Mouse (Mus musculus): ENCODE results near the gene Cdca5.

Cdca5 gene

DNA sequence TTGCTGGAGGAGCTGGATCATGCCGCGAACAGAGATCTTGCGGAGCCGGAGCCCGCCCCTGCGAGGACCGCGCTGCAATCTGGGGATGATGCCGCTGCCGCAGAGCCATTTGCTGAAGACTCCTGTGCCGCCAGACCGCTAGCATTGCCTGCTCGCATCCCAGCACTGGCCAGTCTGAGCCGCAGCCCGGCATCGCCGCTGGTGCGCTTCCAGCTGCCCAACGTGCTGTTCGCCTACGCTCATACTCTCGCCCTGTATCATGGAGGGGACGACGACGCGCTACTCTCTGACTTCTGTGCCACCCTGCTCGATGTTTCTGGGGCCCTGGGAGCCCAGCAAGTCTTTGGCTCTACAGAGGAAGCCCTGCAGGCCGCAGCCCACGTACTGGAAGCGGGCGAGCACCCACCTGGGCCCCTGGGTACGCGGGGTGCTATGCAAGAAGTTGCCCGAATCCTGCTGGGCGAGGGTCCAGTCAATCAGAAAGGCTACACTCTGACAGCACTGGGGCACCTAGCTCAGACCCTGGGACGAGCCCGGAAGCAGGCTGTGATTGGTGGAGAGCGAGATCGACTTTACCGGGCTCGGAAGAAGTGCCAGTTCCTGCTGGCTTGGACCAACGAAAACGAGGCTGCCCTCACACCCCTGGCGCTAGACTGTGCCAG is 23.0 kb upstream of the Cdca5 start:
- DNase-seq, result peak; percentile 60

DNA sequence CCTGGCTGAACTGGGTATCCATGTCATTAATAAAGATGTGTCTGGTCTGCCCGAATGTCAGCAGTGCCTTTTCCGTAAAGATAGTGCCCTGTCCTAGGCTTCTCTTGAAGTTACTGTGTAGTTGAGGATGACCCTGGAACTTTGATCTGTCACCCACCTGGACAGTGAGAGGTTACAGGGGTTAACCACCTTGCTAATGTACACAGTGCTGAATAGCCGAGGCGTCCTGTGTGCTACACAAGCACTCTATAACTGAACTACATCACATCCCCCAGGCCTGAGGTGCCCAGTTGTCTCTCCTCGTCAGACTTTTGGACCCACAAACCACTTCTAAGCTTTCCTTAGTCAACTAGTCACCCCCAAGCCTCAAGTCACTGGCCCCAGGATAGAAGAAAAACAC is 22.4 kb upstream of the Cdca5 start:
- DNase-seq, result no peak

DNA sequence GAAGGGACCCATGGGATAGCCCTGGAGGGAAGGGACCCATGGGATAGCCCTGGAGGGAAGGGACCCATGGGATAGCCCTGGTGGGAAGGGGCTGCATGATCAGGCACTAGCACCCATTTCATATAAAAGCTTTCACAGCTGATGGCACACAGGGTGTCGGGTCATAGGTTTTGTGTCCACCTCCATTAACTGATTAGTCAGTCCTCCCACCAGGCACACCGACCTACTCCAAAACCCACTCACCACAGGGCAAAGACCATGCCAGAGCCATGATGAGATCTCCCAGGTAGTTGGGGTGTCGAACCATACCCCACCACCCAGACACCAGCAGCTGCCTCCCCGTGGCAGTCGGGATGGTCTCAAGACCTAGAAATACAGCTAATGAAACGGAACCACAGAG is 21.7 kb upstream of the Cdca5 start:
- no peak for DNase-seq

DNA sequence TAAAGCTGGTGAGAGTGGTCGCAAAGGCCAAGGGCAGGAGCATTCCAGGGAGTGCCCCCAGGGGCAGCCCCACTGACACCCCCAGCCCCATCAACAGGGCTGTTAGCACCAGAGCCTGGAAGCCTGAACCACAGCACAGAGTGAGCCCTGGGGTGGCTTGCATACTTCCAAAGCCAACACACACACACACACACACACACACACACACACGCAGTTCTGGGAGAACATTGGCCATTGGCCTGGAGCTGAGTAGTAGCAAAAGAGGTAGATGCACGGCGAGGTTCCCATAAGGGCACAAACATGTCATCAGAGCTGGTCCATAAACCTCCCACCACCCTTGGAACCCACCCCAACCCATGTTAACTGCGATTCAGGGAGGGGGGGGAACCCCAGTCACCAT is 18.2 kb upstream of the Cdca5 start:
- no peak for DNase-seq

DNA sequence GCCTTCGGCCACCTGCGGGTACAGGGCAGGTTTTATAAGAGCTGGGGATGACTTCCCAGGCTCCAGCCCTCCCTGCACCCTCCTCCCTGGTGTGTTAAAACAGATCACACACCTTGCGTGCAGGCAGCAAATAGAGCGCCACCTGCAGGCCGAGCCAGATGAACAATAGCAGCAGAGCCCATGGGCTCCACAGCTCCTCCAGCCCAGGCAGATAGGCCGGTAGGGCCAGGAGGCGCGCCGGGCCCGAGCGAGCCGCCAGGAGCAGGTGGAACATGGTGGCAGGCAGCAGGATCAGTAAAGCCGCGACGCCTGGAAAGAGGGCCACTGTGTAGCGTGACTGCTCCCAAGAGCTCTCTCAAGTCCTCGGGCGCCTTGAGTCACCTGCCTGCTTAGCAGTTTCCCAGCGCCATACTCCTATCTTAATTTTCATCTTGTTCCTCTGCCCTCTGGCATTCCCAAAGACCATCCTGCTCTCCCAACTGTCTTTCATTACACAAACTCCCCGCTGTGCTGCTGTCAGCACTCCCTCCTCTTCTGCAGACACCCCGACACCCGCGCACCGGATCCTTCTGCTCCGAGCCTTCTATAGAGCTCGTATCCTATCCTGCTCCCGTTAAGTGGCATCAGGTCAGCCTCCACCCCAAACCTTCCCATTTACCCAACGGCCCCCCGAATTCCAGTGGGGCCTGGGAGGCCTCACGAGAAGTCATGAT is 17.6 kb upstream of the Cdca5 start:
- peak; percentile 92 for DNase-seq

DNA sequence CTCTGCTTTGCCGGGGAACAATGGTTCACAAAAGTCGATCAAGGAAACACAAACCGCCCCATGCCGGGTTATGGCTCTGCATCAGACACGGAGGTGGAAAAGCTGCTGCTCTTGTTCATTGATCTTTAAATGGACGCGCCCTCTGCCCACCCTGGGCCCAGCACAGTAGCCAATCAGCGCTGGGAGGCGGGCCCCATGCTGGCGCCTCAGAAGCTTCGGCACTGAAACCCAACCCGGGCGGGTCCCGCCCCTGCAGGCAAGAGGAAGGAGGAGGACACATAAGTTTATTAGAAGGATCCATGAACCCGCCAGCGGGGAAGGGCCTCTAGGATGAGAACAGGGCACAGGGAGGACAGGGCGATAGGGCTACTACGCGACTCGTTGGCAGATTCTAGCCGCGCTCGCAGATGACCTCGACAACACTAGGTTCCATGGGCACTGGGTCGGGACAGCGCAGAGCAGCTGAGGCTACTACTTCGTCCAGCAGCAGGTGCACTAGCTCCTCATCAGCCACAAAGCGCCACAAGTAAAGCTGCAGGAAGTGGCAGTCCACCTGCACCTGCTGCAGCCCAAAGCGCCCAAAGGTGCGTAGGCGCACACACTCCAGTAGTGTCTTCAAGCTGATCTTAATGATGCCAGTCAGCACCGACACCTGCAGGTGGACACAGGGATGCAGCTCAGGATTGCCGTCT is 16.9 kb upstream of the Cdca5 start, which contains the start of gene Tm7sf2:
Tm7sf2 (minus strand) TSS at position 650 of the 692 bp plus-strand sequence.
- peak; percentile 83 for DNase-seq

DNA sequence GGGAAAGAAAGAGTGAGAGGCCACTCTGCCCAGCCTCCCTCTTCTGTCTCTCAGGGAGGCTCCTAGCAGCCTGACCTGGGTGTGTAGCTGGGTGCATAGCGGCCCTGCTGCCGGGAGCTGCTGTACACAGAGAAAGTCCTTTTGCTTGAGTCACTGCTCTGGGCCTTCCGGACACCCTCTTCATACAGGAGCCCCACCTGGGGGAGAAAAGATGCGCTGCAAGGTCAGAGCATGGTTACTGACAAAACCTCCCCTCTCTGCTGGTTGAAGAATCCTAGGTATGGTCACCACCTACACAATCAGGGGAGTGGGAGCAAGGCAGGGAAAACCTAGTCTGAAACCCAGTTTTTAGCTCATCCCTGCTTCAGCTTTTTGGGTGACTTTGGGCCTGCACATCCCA is 15.8 kb upstream of the Cdca5 start:
- DNase-seq, result no peak

DNA sequence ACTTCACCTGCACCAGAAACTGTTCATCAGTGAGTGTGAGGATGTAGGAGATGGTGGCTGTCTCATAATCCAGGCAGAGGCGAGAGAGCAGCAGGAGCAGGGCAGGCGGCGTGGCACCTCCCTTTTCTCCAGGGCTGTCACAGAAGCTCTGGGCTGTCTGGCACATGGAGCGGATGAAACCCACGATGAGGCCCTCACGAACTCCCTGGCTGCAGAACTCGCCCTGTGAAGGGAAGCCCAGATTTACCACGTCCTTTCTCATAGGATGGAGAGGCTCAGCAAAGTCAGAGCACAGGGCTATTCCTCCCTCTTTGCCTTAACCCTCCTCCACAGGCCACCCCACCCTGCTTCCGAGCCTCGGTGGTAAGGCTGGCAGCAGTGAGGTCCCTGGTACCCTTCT is 14.9 kb upstream of the Cdca5 start:
- no peak for DNase-seq

DNA sequence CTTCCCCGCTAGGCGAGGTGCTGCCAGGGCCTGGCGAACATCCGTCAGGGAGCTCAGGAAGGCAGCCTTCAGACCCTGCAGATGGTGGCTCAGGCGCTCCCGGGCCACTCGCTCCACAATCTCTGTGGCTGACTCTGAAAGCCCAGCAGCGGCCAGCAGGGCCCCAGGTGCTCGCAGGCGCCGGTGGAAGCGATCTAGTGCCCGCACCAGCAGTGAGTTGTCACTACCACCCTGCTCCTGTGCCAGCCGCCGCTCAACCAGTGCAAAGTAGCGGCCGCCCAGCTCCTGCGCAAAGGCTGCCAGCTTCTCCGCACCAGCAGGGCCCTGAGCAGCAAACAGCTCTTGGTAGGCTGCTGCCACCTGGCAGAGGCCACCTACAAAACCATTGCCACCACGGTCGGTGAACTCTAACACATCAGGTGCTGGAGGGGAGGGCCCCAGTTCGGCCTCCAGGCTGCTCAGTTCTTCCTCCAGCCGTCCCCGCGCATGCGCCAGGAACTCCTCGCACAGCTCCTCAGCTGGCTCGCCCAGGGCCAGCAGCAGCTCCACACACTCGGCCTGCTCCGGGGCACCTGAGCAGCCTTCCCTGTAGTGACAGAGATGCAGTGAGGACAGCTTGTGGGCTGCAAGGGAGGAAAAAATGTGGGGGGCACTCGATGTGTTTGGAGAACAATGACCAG is 14.1 kb upstream of the Cdca5 start:
- no peak for DNase-seq

DNA sequence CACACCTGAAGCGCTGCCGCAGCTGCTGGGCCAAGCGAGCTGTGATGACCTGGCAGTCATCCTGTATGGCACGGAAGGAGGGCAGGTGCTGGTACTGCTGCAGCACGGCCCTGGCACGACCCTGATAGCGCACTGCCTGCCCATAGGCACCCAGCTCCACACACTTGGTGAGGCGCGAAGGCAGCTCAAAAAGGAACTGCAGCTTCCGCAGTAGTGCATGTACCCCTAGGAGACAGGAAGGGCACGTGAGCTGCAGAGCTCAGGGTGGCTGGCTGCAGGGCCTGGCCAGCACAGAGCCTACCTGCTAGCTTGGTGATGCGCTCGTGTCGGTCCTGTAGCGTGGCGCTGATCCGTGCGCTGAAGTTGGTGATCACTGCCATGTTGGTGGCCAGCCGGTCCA is 13.5 kb upstream of the Cdca5 start:
- DNase-seq, result no peak

DNA sequence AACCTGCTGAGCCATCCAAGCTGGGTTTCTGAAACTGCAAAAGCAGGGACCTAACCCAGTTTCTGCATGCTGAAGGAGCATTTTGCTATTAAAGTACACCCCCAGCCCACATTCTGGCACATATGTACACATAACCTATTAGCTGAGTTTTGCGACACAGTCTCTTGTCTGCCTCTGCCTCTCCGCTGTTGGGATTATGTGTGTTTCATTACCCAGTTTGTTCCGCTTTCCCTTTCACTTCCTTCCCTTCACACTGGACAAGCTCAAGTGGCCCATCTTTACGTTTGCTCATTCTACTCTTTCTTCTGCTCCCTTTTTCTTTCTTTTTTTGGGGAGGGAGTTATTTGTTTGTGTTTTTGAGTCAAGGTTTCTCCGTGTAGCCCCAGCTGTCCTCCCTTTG is 10.9 kb upstream of the Cdca5 start:
- no peak for DNase-seq

DNA sequence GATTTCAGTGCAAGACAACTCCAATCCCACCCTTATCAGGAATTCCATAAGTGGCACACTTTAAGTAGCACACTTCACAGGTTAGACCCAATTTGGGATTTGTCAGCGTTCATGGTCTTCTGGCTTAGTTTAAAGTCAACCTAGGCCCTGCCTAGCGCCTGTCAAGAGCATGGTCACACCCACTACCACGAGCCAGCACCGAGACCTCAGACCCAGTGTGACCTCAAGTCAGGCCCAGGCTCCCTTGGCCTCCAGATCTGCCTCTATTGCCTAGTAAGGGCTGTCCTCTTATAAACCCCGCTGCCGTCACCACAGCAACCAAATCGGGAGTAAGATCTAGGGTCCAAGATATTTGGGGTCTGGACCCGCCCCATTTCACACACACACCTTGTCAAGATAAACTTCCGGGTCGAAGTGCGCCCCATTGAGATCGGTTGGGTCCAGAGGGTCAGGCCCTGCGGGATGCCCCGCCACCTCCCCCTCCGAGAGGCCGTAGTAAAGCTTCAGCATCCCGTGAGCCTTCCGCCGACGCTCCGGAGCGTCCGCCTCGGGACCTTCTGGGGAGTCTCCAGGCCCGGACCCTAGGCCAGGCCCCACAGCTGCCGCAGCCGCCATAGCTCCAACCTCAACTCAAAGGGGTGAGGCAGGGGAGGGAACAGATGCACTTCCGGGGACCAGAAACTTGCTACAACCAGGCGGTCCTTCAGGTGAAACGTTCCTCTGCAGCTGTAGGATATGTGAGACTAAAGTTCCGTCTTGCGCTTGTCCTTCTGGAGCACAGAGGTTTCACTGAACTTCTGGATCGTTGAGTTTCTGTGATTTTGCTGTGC is 8.0 kb upstream of the Cdca5 start, which contains the start of gene Vps51:
Vps51 (minus strand) TSS at position 668 of the 830 bp plus-strand sequence.
- peak; percentile 90 for DNase-seq

DNA sequence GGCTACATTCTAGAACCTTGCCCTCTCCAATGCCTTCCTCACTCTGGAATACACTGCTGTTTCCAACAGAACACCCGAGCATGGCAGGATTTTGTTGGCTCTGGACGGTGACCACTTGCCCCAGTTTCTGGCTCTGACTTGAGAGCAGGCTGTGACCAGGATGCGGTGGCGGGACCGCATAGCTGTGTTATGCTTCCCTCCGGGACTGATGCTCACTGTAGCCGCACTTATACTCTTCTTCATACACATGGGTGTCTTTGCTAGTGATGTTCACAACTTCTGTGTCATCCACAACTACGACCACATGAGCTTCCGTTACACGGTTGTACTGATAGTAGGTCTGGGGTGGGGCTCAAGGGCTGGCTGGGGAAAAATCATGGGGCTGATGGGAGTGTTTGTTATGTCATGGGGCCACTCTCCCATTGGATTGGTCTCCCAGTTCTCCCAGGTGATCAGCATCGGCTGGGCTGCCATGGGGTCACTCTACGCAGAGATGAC is 4.8 kb upstream of the Cdca5 start, which contains the start of gene Tmem262:
Tmem262 (plus strand) TSS at position 51 of the 498 bp plus-strand sequence.
- DNase-seq, result peak; percentile 23

DNA sequence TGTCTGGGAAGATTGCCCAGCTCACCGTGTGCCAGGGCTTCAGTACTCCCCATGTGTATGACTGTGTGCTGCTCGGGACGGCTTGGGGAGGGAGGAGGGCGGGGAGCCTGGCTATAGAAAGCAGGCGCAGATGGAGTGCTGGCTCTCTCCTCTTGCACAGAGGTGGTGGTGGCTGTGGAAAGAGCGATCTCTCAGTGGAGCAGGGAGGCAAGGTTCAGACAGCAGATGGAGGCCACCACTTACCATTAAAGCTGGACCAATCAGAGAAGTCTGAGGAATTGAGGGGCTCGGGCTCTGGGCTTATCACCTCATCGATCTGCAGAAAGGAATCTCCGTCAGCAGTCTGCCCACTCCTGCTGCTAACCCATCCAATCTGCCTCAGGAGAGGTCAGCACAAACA is 2.6 kb upstream of the Cdca5 start, which contains the start of gene Gm28374:
Gm28374 (minus strand) TSS at position 101 of the 400 bp plus-strand sequence.
- peak; percentile 13 for DNase-seq

DNA sequence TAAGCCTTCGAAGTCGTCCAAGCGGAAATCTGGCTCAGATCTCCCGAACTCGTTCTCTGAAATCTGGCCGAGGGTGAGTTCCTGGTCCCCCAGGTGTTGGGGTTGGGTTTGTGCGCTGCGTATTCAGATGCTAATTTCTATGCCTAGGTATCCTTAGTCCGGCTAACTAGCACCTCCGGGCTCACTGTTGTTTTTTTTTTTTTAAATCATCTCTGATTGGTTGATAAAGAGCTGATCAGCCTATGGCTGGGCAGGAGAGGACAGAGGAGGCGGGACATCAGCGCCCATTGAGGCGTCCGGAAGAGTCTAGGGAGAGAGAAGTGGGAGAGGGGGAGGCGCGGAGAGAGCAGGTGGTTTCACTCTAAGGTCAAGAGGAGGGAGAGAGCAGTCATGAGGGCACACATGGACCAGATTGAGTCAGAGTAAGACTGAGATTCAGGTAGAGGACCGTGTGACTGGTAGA is 665 bp downstream of the Cdca5 start:
- peak; percentile 21 for DNase-seq

DNA sequence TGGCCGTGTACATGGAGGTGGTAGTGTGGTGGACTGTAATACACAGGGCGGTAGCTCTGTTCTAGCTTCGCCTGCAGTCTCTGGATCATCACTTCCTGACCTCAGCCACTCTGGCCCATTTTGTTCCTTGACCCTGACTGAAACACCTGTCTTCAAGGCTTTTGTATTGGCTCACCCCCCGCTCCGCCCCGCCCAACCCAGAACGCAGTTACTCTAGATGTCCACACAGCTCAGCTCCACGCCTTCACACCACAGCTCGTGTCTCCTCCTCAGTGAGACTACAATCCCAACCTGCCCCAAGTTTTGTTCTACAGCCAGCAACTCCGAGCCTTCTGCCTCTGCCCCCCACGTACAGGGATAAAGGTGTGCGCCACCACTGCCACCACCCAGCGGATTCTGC is 4.1 kb downstream of the Cdca5 start:
- no peak for DNase-seq

DNA sequence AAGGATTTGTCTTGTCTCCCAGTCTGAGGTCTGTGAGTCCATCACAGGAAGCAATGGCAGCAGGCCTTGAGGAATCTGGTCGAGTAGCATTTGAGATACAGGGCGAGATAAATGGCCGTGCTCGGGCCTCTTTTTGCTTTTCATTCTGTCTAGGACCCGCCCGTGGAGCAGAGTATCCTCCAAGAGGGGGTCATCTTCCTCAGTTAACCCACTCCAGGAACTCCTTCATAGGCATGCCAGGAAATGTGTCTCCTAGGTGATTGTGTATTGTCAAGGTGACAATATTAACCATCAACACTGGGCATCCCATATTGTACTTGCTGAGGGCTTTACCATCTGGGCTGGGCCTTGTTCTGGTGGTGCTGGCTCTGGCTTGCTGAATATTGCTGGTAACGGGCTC is 9.3 kb downstream of the Cdca5 start, which contains the start of gene AC131692.1:
AC131692.1 (plus strand) TSS at position 301 of the 400 bp plus-strand sequence.
- no peak for DNase-seq

DNA sequence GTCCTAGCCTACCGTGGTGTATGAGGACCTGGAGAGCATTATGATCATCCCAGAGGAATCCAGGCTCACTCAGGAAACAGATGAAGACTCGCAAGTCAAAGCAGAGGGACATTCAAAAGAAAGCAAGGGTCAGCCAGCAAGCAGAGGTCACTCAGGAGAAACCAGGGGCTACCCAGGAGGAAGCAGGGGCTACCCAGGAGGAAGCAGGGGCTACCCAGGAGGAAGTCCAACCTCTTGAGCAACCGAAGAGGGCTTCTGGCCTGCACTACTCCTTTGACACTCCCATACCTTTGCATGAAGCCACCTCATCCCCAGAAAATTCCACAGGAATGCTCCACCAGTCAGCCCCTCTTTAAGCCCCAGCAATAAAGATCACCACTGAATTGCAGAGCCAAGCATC is 13.1 kb downstream of the Cdca5 start:
- no peak for DNase-seq

DNA sequence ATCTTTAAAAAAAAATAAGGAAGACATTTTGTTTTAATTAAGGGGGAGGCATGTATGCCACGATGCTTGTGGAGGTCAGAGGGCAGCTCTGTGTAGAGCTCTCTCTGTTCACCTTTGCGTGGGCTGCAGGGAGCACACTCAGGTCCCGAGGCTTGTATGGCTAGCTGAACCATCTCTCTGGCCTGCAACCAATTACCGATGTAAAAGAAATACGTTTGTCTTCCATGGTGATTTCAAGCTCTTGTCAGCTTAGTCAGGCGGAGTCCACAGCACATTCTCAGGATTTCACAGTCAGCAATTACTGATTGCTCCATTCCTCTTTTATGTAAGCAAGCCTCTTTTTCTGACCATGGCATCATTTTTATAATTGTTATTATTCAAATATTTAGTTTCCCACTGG is 16.4 kb downstream of the Cdca5 start:
- no peak for DNase-seq

DNA sequence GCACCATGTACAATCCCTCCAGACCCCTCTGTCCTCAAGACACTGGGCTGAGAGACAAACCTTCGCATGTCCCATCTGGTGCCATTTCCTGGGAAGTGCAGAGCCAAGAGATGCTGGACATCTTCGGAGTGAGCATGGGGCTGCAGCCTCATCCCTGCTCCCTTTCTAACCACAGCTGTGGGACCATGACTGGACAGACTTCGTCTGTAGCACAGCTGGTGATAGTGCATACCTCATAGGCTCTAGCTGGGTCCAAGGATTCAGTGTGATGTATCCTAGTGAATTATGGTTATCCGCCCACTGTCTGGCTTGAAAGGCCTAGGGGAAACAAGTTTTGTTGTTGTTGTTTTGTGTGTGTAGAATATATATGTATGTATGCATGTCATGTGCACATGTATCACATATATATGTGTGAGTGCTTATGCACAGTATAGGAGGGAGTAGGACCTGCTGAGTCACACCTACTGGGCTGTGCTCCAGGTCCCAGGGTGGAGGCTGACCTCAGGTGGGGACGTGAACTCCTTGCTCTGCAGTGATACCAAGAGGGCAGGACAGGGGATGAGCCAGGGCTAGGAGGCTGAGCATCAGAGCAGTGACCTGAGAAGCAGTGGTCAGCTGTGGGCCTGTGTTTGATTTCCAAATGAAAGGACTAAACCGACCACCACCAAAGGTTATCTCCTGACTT is 17.5 kb downstream of the Cdca5 start:
- no peak for DNase-seq

DNA sequence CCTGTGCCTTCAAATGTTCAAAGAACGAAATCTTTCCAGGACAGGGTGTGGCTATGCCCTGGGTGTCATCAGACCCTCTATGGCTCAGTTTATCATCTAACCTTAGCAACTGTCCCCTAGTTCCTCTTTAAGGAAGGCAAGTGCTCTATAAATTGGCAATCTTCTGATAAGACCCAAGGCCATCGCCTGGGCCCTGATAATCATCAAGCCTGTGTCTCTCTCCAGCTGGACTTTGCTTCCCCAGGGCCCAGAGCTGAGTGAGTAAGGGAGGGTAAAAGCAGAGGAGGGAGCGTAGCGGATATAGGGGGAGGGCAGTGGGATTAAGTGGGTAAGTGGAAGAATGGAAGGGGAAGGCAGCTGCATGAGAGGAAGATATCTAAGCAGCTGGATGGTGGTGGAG is 19.7 kb downstream of the Cdca5 start:
- DNase-seq, result no peak
